Comparison of ENCODE assay signal across 8 mouse cellular contexts in genomic region chr2:59611831-59612732, GRCm38 (mm10). TPM values are rescaled to one million over a fixed set of nuclear protein-coding genes. Genes with fewer than 3 reads are reported as not detected.
A peak's percentile ranks its signal among the peaks of the same experiment; 100 is the strongest.
DNase-seq lines count a peak whose midpoint lies in the region; ATAC-seq lines count a peak whose summit lies in the region.

Gene Tanc1, plus strand, starts transcription at chr2:59612042.

- H3K4me1 ChIP-seq in hindbrain, embryonic 13.5 days (replicated peaks) = peaks cover 24% of the 10 kb centered on the region

- H3K9me3 ChIP-seq in hindbrain, embryonic 13.5 days = no peaks in the 10 kb centered on the region

- peak within 1 kb of the TSS; percentile 100 for H3K4me2 ChIP-seq in hindbrain, embryonic 13.5 days

- peak within 1 kb of the TSS; percentile 87 for H3K4me3 ChIP-seq in hindbrain, embryonic 13.5 days

- 0 out of 2 replicates have a peak, but pooled peaks cover 4% of the 10 kb centered on the region for H3K27me3 ChIP-seq in hindbrain, embryonic 13.5 days

- under 1% methylated on average over 92 of the region's 99 CpGs for WGBS in hindbrain, embryonic 13.5 days

- H3K9ac ChIP-seq in hindbrain, embryonic 13.5 days = peak within 1 kb of the TSS; percentile 83

- H3K36me3 ChIP-seq in hindbrain, embryonic 13.5 days = no peaks in the 10 kb centered on the region

- DNase-seq in R1 (ENCODE audit: low read depth, low spot score) = peak; percentile 83
- DNase-seq in cerebellum, postnatal 10 days = peak; percentile 83 to 90
- peak; percentile 77 for DNase-seq in frontal cortex, postnatal 36 days (ENCODE audit: low spot score in 2 of 2)
- DNase-seq in layer of hippocampus, postnatal 36 days = peak; percentile 86 to 87
- peak; percentile 91 for DNase-seq in lung, postnatal 25 days (ENCODE audit: low spot score)
- DNase-seq in retina, postnatal 1 day = peak; percentile 91
- peak; percentile 84 for DNase-seq in thymus, postnatal 4 days

- H3K27ac ChIP-seq in hindbrain, embryonic 13.5 days = peak within 1 kb of the TSS; percentile 80

- ATAC-seq in hindbrain, embryonic 13.5 days (ENCODE audit: low FRiP score) = peak; percentile 89

RNA-seq across cellular contexts. Expression of gene Tanc1, which starts in this region (rescaled TPM):
- 7.1 and 8.9 TPM in 2 replicates for polyA plus RNA-seq in hindbrain, embryonic 13.5 days (2015; fragmentation: Nextera tagmentation; extraction: Ambion mirVana)
- 100 to 1,000 TPM; 107 to 119 TPM for total RNA-seq in layer of hippocampus, postnatal 36 days (2021)

Comparison
In these comparisons a context has a peak if more than half of its experiments do, and no peak if none do; other contexts are left out.
1. Peak in every context shown above with its lines: DNase-seq, ATAC-seq, H3K4me3 ChIP-seq and H3K27ac ChIP-seq.